Mouse (Mus musculus): Measurements from ENCODE around the gene Krtap5-2. TPM values are rescaled to one million over a fixed set of nuclear protein-coding genes. Genes with fewer than 3 reads are reported as not detected.
"Not testable (repeated sequence)": the region's sequence is repeated elsewhere in the genome, so short reads cannot be mapped to it uniquely, and the experiment has no call there.

Krtap5-2 gene
- total RNA-seq, 4 experiments from 2014 or later = not detected

GRCm38 (mm10) chr7:142135934-142136333 lies 39.9 kb downstream of the Krtap5-2 start, which contains the start of gene Gm39115:
TSS of gene Gm39115 (minus strand) at chr7:142136034.
- DNase-seq = not testable (repeated sequence)

GRCm38 (mm10) chr7:142134206-142134995 lies 41.4 kb downstream of the Krtap5-2 start:
- DNase-seq = no peak

GRCm38 (mm10) chr7:142128843-142129242 lies 47.0 kb downstream of the Krtap5-2 start:
- DNase-seq = no peak

Other genes starting within 250 kb of the Krtap5-2 start
- gene Brsk2, start 226.3 kb downstream of the Krtap5-2 start, total RNA-seq (2022) = 1 to 10 TPM; 2.0 to 4.1 (median 3.6) TPM
- gene Mob2, start 114.9 kb downstream of the Krtap5-2 start, total RNA-seq (2022) = 10 to 100 TPM; 52.8 to 65.8 (median 57.6) TPM
- 10 to 100 TPM in 3 of 4 experiments, 1 to 10 TPM in 1; 4.6 to 18.1 (median 14.3) TPM for gene Dusp8, start 80.2 kb downstream of the Krtap5-2 start, total RNA-seq (2022)
- gene Gm45618, start 55.3 kb downstream of the Krtap5-2 start, total RNA-seq (2022) = not detected
- not detected for gene Gm39115, start 40.0 kb downstream of the Krtap5-2 start, total RNA-seq (2022)
- gene Gm45337, start 31.4 kb downstream of the Krtap5-2 start, total RNA-seq (2022) = not detected
- gene Gm29735, start 18.9 kb downstream of the Krtap5-2 start, total RNA-seq (2022) = not detected
- not detected for gene Gm4553, start 10.3 kb downstream of the Krtap5-2 start, total RNA-seq (2022)
- not detected for gene Gm10153, start 14.4 kb upstream of the Krtap5-2 start, total RNA-seq (2022)
- not detected for gene Krtap5-3, start 25.4 kb upstream of the Krtap5-2 start, total RNA-seq (2022)
- gene Gm7579, start 35.9 kb upstream of the Krtap5-2 start, total RNA-seq (2022) = not detected
- gene Krtap5-5, start 54.0 kb upstream of the Krtap5-2 start, total RNA-seq (2022) = not detected
- not detected for gene Gm40460, start 65.1 kb upstream of the Krtap5-2 start, total RNA-seq (2022)
- gene Gm2431, start 82.3 kb upstream of the Krtap5-2 start, total RNA-seq (2022) = not detected
- gene Gm4559, start 98.4 kb upstream of the Krtap5-2 start, total RNA-seq (2022) = not detected
- not detected for gene Krtap5-1, start 121.1 kb upstream of the Krtap5-2 start, total RNA-seq (2022)
- gene Krtap5-4, start 127.5 kb upstream of the Krtap5-2 start, total RNA-seq (2022) = not detected
- gene Ifitm10, start 197.7 kb upstream of the Krtap5-2 start, total RNA-seq (2022) = 1 to 10 TPM; 2.7 to 7.8 (median 5.3) TPM
- gene Gm49369, start 206.7 kb upstream of the Krtap5-2 start, total RNA-seq (2022) = 10 to 100 TPM in 3 of 4 experiments, 1 to 10 TPM in 1; 9.0 to 16.1 (median 11.0) TPM
- 1,000 to 10,000 TPM in 2 of 4 experiments, 100 to 1,000 TPM in 2; 808 to 1,559 (median 1,212) TPM for gene Ctsd, start 212.0 kb upstream of the Krtap5-2 start, total RNA-seq (2022)

All from adrenal gland, adult 8-10 months (tissue).